Mouse (Mus musculus) intestine, embryonic 15.5 days (tissue): ENCODE results near the gene Nt5c1a. TPM values are rescaled to one million over a fixed set of nuclear protein-coding genes. Genes with fewer than 3 reads are reported as not detected.
"Not testable (repeated sequence)": the region's sequence is repeated elsewhere in the genome, so short reads cannot be mapped to it uniquely, and the experiment has no call there.

Source experiments
- ATAC-seq: fragments of 200-750 bp; cut with Nextera tagmentation; 2 replicates; pipeline ENCODE4 v1.8.0; 2017; ENCODE audit warnings: moderate TSS enrichment, moderate library complexity
- H3K27ac ChIP-seq: fragments of 300-500 bp; sonication (generic); 2 replicates; pipeline ENCODE4 v1.5.1; 2015; ENCODE audit warnings: mild to moderate bottlenecking, inconsistent platforms
- H3K27me3 ChIP-seq: fragments of 300-500 bp; sonication (generic); replicated peaks from 2 replicates; pipeline ENCODE4 v1.6.1; 2015; ENCODE audit warnings: inconsistent platforms
- H3K36me3 ChIP-seq: fragments of 300-500 bp; sonication (generic); 2 replicates; pipeline ENCODE4 v1.6.1; 2015; ENCODE audit warnings: inconsistent platforms
- H3K4me1 ChIP-seq: fragments of 300-500 bp; sonication (generic); replicated peaks from 2 replicates; pipeline ENCODE4 v1.6.1; 2015; ENCODE audit warnings: inconsistent platforms
- H3K4me2 ChIP-seq: fragments of 300-500 bp; sonication (generic); replicated peaks from 2 replicates; pipeline ENCODE4 v1.6.1; 2015; ENCODE audit warnings: mild to moderate bottlenecking, inconsistent platforms
- H3K4me3 ChIP-seq: fragments of 300-500 bp; sonication (generic); replicated peaks from 2 replicates; pipeline ENCODE4 v1.5.1; 2015; ENCODE audit warnings: inconsistent platforms
- H3K9ac ChIP-seq: fragments of 300-500 bp; sonication (generic); 2 replicates; pipeline ENCODE4 v1.6.1; 2015; ENCODE audit warnings: inconsistent platforms
- H3K9me3 ChIP-seq: fragments of 300-500 bp; sonication (generic); 2 replicates; pipeline ENCODE4 v1.6.1; 2016; ENCODE audit warnings: inconsistent platforms
- WGBS: fragments of 180-500 bp; shearing (Covaris S2); methylation state at CpG from one replicate; pipeline ENCODE4 v1.1.7; 2015; 5-methylcytosine and 5-hydroxymethylcytosine counted together
- polyA plus RNA-seq: library from polyadenylated mRNA; unstranded; fragments of >200 nt; fragmentation: Nextera tagmentation; extraction: Ambion mirVana; gene quantifications from 2 replicates; pipeline ENCODE4 v1.2.1, GENCODE M21; 2015

The Nt5c1a gene
- polyA plus RNA-seq: not detected in 2 replicates

DNA sequence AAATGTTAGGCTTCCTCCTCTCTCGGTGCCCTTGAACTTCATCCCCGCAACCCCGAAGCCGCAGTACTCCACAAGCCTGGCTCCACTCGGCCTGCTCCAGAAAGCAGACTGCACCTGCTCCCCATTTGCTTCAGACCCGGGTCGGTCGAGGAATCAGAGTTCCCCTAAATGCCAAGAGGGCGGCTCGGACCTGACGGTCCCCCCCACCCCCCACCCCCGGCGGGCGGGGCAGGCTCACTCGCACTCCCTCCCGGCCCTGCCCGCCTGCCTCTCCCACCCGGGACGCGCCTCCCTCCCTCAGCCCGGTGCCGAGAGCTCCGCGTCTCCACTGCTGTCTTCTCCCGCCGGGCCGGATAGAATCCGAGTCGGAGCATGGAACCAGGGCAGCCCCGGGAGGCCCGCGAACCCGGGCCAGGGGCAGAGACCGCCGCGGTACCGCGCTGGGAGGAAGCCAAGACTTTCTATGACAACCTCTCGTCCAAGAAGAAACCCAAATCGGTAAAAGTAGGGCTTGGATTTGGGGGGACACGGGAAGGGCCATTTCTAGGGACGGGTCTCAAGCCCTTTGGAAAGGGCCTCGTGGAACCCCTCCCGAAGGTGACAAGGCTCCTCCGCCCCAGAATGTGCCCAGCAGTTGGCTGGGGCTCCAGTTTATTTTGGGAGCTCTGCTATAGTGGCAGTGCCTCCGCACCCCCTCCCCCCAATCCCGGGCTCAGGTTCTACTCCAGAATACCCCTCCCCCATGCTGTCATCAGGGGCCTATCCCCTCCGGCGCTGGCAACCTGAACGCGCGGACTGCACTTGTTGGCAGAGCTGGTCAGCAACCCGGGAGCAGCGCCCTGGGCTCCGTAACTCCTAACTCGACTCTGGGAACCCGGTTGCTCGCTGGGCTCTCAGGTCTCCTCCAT, at the start of gene Nt5c1a:
Nt5c1a (plus strand) TSS at position 319 of the 908 bp plus-strand sequence.
- 2% methylated on average over 58 of the region's 58 CpGs for WGBS
- ATAC-seq: peak; percentile 58
- peak within 1 kb of the TSS; percentile 33; the same call in 1 of the 2 replicates for H3K9ac ChIP-seq

DNA sequence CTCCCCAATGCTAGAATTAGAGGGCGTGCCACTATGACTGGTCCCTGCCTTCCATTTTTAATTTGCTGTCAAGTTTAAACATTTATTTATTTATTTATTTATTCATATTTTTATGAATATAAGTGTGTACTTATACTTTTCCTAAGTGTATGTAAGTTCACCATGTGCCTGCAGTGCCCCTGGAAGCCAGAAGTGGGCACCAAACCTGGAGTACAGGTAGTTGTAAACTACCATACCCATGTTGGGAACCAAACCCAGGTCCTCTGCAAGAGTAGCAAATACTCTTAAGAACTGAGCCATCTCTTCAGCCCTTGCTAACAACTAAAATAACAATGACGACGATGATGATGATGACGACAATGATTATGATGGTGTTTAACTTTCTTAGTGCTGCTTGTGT, 49.3 kb upstream of the Nt5c1a start:
- Histone ChIP-seq H3K36me3 (no peaks in the 10 kb centered on the region), H3K4me3 (no peak overlapping the region), H3K27me3 (no peaks in the 10 kb centered on the region), H3K4me2 (no peak overlapping the region), H3K27ac (no peak overlapping the region), H3K4me1 (no peaks in the 10 kb centered on the region), H3K9me3 (no peaks in the 10 kb centered on the region), H3K9ac (no peak overlapping the region)
- WGBS: 76% methylated on average over 4 of the region's 4 CpGs
- ATAC-seq: no peak

More for the DNA sequence above, at the start of gene Nt5c1a:
- Histone ChIP-seq H3K4me3 (peak within 1 kb of the TSS; percentile 38), H3K27ac (no peak within 1 kb of the TSS), H3K27me3 (peaks cover 28% of the 10 kb centered on the region), H3K9me3 (no peaks in the 10 kb centered on the region), H3K36me3 (no peaks in the 10 kb centered on the region), H3K4me1 (peaks cover 10% of the 10 kb centered on the region), H3K4me2 (peak within 1 kb of the TSS; percentile 85)

DNA sequence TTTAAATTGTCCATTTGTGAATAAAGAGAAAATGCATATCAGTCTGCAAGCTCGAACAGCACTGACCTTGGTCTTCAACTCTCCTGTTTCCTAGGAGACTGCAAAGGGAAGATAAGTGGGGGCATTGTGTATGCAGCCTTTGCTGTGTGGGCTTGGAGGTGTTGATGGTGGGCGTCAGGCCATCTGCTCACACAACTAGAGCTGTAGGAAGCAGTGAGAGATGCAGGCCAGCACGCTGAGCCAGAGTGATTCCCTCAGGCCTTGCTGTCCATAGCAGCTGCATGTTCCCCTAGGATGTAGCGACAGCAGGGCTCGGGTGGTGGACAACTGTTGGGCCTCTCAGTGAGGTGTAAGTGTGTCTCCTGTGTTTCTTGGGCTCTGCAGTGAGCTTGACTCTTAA, 48.3 kb upstream of the Nt5c1a start:
- Histone ChIP-seq H3K4me1 (no peaks in the 10 kb centered on the region), H3K9me3 (no peaks in the 10 kb centered on the region), H3K4me3 (no peak overlapping the region), H3K27ac (no peak overlapping the region), H3K9ac (no peak overlapping the region), H3K36me3 (no peaks in the 10 kb centered on the region), H3K4me2 (no peak overlapping the region), H3K27me3 (no peaks in the 10 kb centered on the region)
- ATAC-seq: no peak
- 51% methylated on average over 5 of the region's 5 CpGs for WGBS

DNA sequence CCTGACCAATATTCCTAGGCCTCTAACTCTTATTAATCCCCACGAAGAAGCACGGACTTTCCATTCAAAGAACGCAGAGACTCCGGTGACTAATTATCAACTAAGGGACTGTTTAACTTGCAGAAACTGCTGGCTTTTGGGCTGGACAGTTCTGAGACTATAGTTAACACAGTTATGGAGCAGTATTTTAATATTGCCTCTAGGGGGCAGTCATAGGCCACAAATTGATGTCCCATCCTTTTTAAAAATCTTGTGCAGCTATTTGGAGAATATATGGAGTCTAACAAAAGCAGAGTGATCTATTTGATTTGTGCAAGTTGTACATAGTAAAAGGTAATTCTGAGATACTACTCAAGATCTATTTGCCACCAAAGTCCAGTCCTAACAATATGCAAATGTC, 46.3 kb upstream of the Nt5c1a start:
- Histone ChIP-seq H3K9ac (no peak overlapping the region), H3K27me3 (no peaks in the 10 kb centered on the region), H3K4me2 (no peak overlapping the region), H3K27ac (no peak overlapping the region), H3K4me3 (no peak overlapping the region), H3K4me1 (no peaks in the 10 kb centered on the region), H3K36me3 (no peaks in the 10 kb centered on the region), H3K9me3 (no peaks in the 10 kb centered on the region)
- WGBS: 17% methylated on average over 4 of the region's 4 CpGs
- peak; percentile 80 for ATAC-seq

DNA sequence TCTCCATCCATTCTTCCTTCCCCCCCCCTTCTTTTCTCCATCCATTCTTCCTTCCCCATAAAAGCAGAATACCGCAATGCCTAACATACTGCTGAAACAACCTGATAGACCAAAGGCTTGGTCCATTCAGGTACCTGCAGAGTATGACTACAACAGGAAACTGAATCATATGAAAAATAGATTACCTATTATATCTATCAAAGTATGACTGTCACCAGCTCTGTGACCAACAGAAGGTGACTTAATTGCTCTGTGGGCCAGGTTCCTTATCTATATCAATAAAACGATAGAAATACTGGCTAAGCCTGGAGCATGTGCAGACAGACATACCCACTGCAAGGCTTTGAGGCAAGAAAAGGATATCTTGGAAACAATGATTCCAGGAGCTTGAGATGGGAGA, 45.9 kb upstream of the Nt5c1a start:
- 55% methylated on average over 2 of the region's 2 CpGs for WGBS
- peak; percentile 95 for ATAC-seq

DNA sequence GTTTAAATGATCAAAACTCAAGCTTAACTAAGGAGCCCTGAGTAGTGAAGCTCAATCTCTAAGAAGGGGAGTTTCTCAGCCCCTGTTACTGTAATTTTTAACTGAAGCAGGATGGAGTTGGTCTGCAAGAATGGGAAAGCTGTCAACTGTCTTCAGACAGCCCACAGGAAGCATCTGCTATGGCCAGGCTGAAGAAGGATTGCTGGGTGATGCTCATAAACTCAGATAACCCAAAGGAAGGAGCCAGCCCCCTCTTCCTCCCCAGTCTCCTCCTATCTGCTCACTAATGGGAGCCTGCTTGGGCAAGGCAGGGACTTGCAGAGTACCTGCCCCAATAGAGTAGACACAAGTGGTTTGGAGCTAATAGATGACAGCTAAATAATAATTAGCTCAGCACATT, 45.5 kb upstream of the Nt5c1a start:
- Histone ChIP-seq H3K36me3 (no peaks in the 10 kb centered on the region), H3K27ac (no peak overlapping the region), H3K4me2 (no peak overlapping the region), H3K4me3 (no peak overlapping the region), H3K9me3 (no peaks in the 10 kb centered on the region), H3K9ac (no peak overlapping the region), H3K27me3 (no peaks in the 10 kb centered on the region), H3K4me1 (no peaks in the 10 kb centered on the region)
- peak; percentile 51 for ATAC-seq

More for the DNA sequence above, 45.9 kb upstream of the Nt5c1a start:
- Histone ChIP-seq H3K4me1 (no peaks in the 10 kb centered on the region), H3K9ac (no peak overlapping the region), H3K27me3 (no peaks in the 10 kb centered on the region), H3K36me3 (no peaks in the 10 kb centered on the region), H3K9me3 (no peaks in the 10 kb centered on the region), H3K27ac (no peak overlapping the region), H3K4me3 (no peak overlapping the region), H3K4me2 (no peak overlapping the region)

DNA sequence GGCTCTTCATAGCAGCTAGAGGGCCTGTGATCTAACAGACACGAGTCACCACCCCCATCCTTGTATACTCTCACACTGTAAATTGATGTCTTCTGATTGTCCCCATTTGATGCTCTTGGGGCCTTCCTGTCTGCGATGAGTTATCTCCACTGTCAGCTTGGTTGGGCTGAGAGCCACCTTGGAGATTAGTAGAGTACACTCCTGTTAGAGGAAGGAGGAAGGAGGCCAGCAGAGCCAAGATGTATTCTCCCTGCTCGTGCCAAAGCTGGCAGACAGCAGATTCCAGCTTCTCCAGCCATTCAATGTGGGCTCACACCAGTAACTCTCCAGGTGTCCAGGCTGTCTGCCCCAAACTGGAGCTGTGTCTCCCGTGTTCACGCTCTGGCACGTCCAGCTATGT, 40.7 kb upstream of the Nt5c1a start:
- H3K27ac ChIP-seq: no peak overlapping the region
- WGBS: 75% methylated on average over 6 of the region's 6 CpGs
- H3K9me3 ChIP-seq: no peaks in the 10 kb centered on the region
- H3K4me2 ChIP-seq: no peak overlapping the region
- H3K4me3 ChIP-seq: no peak overlapping the region
- H3K4me1 ChIP-seq: peaks cover 5% of the 10 kb centered on the region
- no peak overlapping the region for H3K9ac ChIP-seq
- no peaks in the 10 kb centered on the region for H3K36me3 ChIP-seq
- ATAC-seq: no peak
- no peaks in the 10 kb centered on the region for H3K27me3 ChIP-seq

DNA sequence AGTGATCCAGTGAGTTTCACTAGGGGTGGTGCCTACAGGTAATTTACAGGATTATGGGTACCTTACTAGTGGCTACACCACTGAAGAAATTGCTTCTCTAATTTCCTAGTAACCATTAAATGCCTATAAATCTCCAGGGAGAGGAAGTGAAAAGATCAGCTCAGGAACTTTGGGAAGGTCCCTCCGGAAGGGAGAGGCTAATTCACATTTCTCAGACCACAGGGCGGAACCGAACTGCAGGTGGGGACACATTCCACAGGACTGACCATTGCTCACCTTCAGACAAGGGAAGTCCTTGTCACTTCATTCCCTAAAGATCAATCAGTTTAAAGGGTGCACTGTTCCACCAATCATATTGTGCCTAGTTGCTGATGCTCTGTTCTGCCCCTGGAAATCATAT, 40.1 kb upstream of the Nt5c1a start:
- not testable (repeated sequence) for H3K4me1 ChIP-seq, H3K4me3 ChIP-seq, H3K27me3 ChIP-seq, H3K27ac ChIP-seq, H3K9ac ChIP-seq, ATAC-seq, H3K4me2 ChIP-seq, H3K36me3 ChIP-seq, H3K9me3 ChIP-seq
- 67% methylated on average over 3 of the region's 3 CpGs for WGBS

DNA sequence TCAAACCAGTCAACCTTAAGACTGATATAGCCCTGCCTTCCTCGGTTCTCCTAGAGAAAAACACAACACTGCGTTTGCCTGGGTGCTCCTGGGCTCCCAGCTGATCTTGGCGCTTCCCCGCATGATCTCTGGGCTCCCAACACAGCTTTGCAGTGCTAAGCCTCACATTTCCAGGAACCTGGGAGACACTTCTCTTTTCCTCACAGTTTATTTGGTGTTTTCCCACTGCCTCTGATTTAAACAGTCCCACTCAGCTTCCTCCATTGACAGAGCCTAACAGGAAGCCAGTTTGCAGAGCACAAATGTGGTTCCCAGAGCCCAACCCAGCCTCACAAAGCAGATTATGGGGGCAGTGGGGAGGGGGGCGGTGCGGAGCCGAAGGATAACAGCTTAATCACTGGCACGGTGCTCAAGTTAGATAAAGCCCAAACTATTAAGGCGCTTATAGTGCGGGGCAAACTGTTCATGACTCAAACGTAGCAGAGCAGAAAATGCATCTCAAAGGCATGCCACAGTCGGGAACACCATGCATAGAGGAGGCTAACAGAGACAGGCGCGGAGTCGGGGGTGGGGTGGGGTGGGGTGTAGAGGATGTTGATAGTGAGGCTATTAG, 38.9 kb upstream of the Nt5c1a start:
- Histone ChIP-seq H3K4me3 (no peak overlapping the region; the same call in 1 of the 2 replicates), H3K4me1 (peaks cover 5% of the 10 kb centered on the region), H3K4me2 (peak overlapping the region; percentile 48), H3K27me3 (no peaks in the 10 kb centered on the region), H3K27ac (no peak overlapping the region), H3K9ac (no peak overlapping the region), H3K36me3 (no peaks in the 10 kb centered on the region), H3K9me3 (no peaks in the 10 kb centered on the region)
- peak; percentile 31 for ATAC-seq
- 8% methylated on average over 15 of the region's 15 CpGs for WGBS

DNA sequence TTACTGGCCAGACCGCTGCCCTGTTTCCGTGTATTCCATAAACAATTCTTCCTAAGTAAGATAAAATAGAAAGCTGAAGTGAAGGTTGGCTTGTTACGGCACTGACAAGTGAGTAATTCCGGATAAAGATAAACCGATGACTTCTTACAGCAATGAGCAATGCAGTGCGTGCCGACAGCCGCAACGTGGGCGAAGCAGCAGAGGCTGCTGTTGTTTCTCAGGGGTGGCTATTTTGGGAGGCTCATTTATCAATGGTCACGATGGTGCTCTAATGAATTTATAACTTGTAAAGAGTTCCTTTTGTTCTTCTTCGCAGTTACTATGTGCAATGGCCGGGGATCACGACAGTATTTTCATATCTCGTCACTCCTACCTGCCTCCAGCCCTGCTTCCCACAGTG, 37.1 kb upstream of the Nt5c1a start:
- no peaks in the 10 kb centered on the region for H3K27me3 ChIP-seq
- H3K4me3 ChIP-seq: no peak overlapping the region
- WGBS: 57% methylated on average over 15 of the region's 15 CpGs
- no peak overlapping the region for H3K4me2 ChIP-seq
- no peaks in the 10 kb centered on the region for H3K36me3 ChIP-seq
- H3K9me3 ChIP-seq: no peaks in the 10 kb centered on the region
- no peak overlapping the region for H3K9ac ChIP-seq
- ATAC-seq: no peak
- H3K27ac ChIP-seq: no peak overlapping the region
- H3K4me1 ChIP-seq: peaks cover 5% of the 10 kb centered on the region

DNA sequence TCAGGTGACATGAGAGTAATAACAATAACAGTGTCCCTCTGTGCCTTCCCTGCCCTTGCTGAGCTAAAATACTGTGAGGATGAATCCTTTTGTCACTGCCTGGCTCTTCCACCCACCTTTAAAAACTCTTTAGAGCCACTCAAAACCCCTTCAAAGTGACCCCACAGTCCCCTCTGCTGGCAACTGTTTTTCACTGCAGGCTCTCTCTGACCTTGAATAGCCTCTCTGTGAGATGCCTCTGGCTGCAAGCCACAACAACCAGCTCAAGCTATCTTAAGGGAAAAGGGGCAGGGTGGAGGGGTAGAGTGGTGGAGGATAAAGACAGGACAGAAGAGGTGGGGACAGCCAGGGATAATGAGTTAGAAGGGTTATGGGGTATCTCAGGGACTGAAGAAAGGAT, 29.5 kb upstream of the Nt5c1a start:
- Histone ChIP-seq H3K4me2 (no peak overlapping the region), H3K4me1 (no peaks in the 10 kb centered on the region), H3K9ac (no peak overlapping the region), H3K4me3 (no peak overlapping the region), H3K27me3 (0 out of 2 replicates have a peak, but pooled peaks cover 5% of the 10 kb centered on the region), H3K9me3 (no peaks in the 10 kb centered on the region), H3K27ac (no peak overlapping the region), H3K36me3 (no peaks in the 10 kb centered on the region)
- no peak for ATAC-seq

DNA sequence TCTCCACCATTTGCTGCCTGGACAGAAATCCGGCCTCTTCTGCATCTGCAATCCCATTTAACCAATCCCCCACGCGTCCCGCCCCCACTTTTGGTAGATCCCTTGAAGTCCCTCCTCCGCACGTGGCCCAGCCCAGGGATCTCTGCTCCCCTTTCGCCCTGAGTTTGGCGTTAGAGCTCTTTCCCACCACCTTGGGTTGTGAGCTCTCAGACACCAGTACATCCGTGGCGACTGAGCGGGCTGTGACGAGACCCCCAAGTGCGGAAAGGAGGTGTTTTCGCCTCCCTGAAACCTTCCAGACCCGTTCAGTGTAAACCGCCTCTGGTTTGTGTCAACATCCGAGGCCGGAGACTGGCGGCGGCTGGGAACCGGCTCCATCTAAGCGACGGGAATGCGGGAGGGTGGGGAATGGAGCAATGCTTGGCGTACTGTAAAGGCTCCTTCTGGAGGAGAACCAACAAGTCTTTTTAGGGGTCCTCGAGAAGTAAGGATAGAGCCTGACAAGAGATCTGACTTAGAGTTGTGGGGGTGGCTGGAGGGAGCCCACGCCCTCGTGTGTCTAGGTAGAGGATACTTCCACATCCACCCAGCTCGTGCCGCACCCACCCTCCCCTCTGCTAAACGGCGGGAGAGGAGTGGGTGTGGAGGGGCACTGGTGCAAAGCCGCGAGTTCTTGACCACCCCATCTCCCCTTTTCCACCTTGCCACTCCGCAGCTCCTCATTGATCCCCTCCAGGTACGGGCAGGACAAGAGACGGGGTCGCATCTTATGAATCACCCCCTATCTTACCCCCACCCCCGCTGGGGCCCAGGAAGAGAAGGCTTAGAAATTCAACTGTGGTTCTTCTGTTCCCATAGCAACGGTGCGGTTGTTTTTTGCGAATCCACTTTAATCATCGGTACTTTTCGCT, 18.7 kb upstream of the Nt5c1a start, which contains the start of gene Hpcal4:
Hpcal4 (plus strand) TSS at position 900 of the 911 bp plus-strand sequence.
- peaks cover 41% of the 10 kb centered on the region for H3K27me3 ChIP-seq

More for the DNA sequence above, 18.7 kb upstream of the Nt5c1a start, which contains the start of gene Hpcal4:
- Histone ChIP-seq H3K27ac (peak within 1 kb of the TSS; percentile 40), H3K36me3 (no peaks in the 10 kb centered on the region), H3K4me3 (peak within 1 kb of the TSS; percentile 42), H3K9me3 (no peaks in the 10 kb centered on the region), H3K9ac (peak within 1 kb of the TSS; percentile 28; the same call in 1 of the 2 replicates), H3K4me1 (peaks cover 12% of the 10 kb centered on the region), H3K4me2 (peak within 1 kb of the TSS; percentile 79)
- peak; percentile 73 for ATAC-seq
- 1% methylated on average over 44 of the region's 44 CpGs for WGBS
